Mouse (Mus musculus): ENCODE results near the gene Cd9. TPM values are rescaled to one million over a fixed set of nuclear protein-coding genes. Genes with fewer than 3 reads are reported as not detected.
A peak's percentile ranks its signal among the peaks of the same experiment; 100 is the strongest.

The Cd9 gene
- polyA plus RNA-seq, 1 experiment: 52.6 TPM

DNA sequence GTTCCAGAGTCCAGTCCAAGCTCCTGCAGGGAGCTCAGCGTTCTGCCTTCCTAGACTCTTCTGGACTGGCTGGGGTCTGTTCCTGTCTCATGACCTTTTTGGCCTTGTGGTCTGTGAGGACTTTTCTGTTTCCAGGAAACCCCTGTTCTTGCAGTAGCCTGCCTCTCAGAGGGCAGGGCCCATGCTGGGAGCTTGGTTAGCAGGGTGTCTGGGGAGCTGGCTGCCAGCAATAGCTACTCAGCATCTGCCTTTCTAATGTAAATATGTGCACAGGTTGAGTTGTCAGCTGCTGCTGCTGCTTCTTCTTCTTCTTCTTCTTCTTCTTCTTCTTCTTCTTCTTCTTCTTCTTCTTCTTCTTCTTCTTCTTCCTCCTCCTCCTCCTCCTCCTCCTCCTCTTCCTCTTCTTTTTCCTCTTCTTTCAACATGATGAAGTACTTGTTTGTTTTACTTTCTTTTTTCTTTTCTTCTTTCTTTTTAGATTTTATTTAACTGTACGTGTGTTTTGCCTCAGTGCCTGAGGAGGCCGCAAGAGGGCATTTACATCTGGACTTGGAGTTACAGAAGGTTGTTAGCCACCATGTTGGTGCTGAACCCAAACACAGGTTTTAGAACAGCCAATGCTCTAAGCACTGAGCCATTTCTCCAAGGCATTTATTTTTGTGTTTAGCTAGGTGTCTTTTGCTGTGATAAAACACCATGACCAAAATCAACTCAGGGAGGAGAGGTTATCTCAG, 10.2 kb upstream of the Cd9 start:
- no peaks in the 10 kb centered on the region for H3K27me3 ChIP-seq (replicated peaks)
- H3K36me3 ChIP-seq (replicated peaks; ENCODE audit: low read length): peaks cover 16% of the 10 kb centered on the region
- H3K9me3 ChIP-seq: no peaks in the 10 kb centered on the region
- peaks cover 80% of the 10 kb centered on the region for H3K4me1 ChIP-seq
- peak overlapping the region; percentile 64 for H3K4me3 ChIP-seq (replicated peaks)
- TF ChIP-seq GATA1 (IDR thresholded peaks at IDR 0.05; ENCODE audit: borderline replicate concordance, low read length): no peak
- no peak for TF ChIP-seq FLI1 (IDR thresholded peaks at IDR 0.05; ENCODE audit: low read length)

DNA sequence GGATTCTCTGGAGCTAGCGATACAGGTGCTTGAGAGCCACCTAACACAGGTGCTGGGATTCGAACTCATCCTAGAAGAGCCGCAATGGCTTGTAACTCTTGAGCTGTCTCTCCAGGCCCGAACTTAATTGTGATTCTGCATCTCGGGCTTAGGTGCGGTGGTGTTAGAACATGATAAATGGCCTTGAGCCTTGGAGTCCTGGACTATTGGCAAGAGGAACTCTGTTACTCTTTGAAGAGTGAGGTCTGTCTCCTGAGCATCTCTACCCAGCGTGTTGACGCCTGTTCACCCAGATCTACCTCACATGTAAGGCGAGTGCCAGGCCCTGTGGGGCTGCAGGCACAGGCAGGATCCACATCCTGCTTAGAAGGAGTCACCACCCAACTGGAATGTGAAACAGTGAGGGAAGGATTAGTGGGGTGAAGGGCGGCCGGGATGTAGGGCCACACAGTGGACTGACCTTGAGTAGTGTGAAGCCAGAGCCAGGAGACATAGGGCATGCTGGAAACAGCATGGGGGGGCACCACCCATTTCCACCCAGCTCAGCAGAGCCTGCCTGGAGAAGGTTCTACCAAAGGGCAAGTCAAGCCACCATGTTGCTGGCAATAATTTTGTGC, 8.7 kb upstream of the Cd9 start:
- peaks cover 81% of the 10 kb centered on the region for H3K4me1 ChIP-seq
- H3K27me3 ChIP-seq (replicated peaks): no peaks in the 10 kb centered on the region
- peaks cover 12% of the 10 kb centered on the region for H3K36me3 ChIP-seq (replicated peaks; ENCODE audit: low read length)
- H3K4me3 ChIP-seq (replicated peaks): no peak overlapping the region
- no peak for TF ChIP-seq GATA1 (IDR thresholded peaks at IDR 0.05; ENCODE audit: borderline replicate concordance, low read length)
- no peak for TF ChIP-seq FLI1 (IDR thresholded peaks at IDR 0.05; ENCODE audit: low read length)
- H3K9me3 ChIP-seq: no peaks in the 10 kb centered on the region

DNA sequence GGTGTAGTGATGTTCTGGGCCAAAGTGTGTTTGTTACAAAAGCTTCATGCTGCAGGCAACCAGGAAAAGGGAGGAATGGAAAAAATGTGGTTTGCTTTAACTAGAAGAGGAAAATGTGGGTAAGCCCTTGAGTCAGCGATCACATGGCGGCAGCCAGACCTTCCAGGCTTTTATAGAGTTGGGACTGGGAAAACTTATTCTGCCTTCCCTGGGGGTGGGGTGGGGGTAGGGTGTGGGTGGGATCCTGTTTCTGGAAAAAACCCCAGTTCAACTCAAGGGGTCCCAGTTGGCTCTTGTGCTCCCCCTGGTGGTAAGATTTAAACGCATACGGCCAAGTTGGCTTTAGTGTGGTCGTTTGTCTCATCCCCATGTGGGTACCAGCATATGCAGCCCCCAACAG, 3.5 kb upstream of the Cd9 start:
- Histone ChIP-seq H3K4me1 (peaks cover 81% of the 10 kb centered on the region), H3K36me3 (replicated peaks; ENCODE audit: low read length) (peaks cover 10% of the 10 kb centered on the region), H3K27me3 (replicated peaks) (no peaks in the 10 kb centered on the region), H3K4me3 (replicated peaks) (no peak overlapping the region), H3K9me3 (no peaks in the 10 kb centered on the region)
- no peak for TF ChIP-seq GATA1 (IDR thresholded peaks at IDR 0.05; ENCODE audit: borderline replicate concordance, low read length)
- TF ChIP-seq FLI1 (IDR thresholded peaks at IDR 0.05; ENCODE audit: low read length): no peak

DNA sequence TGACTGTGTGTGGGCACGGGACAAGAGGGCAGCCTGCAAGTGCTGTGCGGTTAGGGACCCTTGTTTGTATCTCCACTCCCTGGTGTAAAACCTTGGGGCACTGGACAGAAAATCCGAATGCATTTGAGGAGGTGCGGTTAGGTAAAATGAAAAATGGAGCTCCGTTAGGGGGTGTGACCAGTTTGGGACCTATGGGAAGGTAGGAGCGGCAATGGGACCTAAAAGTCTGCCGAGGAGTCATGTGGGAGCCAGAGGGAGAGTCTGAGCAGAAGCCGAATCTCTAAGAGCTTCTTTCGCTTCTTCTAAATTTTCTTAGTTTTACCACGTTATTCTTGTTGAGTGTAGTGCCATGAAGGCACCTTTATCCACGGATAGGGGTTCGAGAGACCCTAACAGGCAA, 1.8 kb upstream of the Cd9 start:
- H3K4me1 ChIP-seq: peaks cover 89% of the 10 kb centered on the region
- H3K4me3 ChIP-seq (replicated peaks): no peak overlapping the region
- no peaks in the 10 kb centered on the region for H3K9me3 ChIP-seq
- no peaks in the 10 kb centered on the region for H3K27me3 ChIP-seq (replicated peaks)
- TF ChIP-seq GATA1 (IDR thresholded peaks at IDR 0.05; ENCODE audit: borderline replicate concordance, low read length) (no peak), FLI1 (IDR thresholded peaks at IDR 0.05; ENCODE audit: low read length) (no peak)
- H3K36me3 ChIP-seq (replicated peaks; ENCODE audit: low read length): peaks cover 26% of the 10 kb centered on the region

DNA sequence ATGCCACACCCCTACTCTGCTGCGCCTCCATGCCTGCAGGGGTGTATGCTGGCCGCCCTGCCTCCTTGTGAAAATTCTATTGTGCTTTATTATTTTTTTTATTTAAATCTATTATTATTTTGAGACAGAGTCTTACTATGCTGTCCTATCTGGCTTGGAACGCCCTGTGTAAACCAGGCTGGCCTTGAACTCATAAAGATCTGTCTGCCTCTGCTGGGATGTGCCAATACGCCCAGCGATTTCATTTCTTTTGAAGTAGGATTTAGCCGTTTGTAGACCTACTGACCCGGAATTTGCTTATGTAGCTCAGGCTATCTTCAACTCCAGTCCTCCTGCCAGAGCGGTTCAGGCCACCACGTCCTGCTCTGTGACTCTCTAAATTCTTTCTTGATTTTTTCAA, 770 bp upstream of the Cd9 start:
- TF ChIP-seq FLI1 (IDR thresholded peaks at IDR 0.05; ENCODE audit: low read length) (no peak), GATA1 (IDR thresholded peaks at IDR 0.05; ENCODE audit: borderline replicate concordance, low read length) (no peak)
- Histone ChIP-seq H3K4me1 (peaks cover 88% of the 10 kb centered on the region), H3K36me3 (replicated peaks; ENCODE audit: low read length) (peaks cover 35% of the 10 kb centered on the region), H3K9me3 (no peaks in the 10 kb centered on the region), H3K27me3 (replicated peaks) (no peaks in the 10 kb centered on the region), H3K4me3 (replicated peaks) (peak overlapping the region; percentile 99)

DNA sequence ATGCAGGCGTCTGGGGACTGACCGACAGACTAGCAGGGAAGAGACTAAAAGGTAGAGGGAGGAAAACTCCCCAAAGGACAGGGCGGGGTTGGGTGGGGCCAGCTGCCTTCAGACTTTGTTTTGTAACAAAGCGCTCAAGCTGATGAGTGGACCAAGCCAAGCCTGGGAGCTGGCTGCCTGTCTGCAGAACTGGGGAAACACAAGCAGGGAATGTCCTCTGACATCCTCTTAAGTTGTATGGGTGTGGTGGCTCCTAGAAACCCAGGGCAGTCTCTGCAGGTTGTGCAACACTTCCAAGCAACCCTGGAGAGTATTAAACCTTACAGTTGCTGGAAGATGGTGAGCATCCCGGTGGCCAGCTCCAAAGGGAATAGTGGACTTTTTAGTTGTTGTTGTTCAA, 1.4 kb downstream of the Cd9 start:
- TF ChIP-seq GATA1 (IDR thresholded peaks at IDR 0.05; ENCODE audit: borderline replicate concordance, low read length) (no peak), FLI1 (IDR thresholded peaks at IDR 0.05; ENCODE audit: low read length) (no peak)
- no peaks in the 10 kb centered on the region for H3K9me3 ChIP-seq
- no peaks in the 10 kb centered on the region for H3K27me3 ChIP-seq (replicated peaks)
- peaks cover 51% of the 10 kb centered on the region for H3K36me3 ChIP-seq (replicated peaks; ENCODE audit: low read length)
- H3K4me3 ChIP-seq (replicated peaks): peak overlapping the region; percentile 99
- H3K4me1 ChIP-seq: peaks cover 87% of the 10 kb centered on the region

DNA sequence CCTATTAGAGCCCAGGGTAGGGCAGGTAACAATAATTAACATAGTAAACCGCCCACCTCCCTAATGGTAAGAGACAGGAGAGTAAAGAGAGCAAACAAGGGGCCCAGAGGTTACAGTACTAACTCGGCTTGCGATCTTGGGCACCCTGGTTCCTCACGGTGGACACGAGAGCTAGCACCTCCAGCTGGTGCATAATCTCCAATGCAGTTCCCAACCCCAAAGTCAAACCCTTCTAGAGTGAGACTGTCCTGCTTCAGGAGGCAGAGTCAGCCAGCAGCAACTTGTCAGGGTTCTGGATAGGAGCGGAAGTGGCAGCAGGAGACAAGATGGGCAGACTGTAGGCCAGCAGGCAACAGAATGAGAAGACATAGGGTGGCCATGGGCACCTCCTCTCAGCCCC, 1.9 kb downstream of the Cd9 start:
- TF ChIP-seq FLI1 (IDR thresholded peaks at IDR 0.05; ENCODE audit: low read length) (no peak), GATA1 (IDR thresholded peaks at IDR 0.05; ENCODE audit: borderline replicate concordance, low read length) (no peak)
- Histone ChIP-seq H3K36me3 (replicated peaks; ENCODE audit: low read length) (peaks cover 52% of the 10 kb centered on the region), H3K9me3 (no peaks in the 10 kb centered on the region), H3K4me1 (peaks cover 87% of the 10 kb centered on the region), H3K27me3 (replicated peaks) (no peaks in the 10 kb centered on the region), H3K4me3 (replicated peaks) (peak overlapping the region; percentile 99)

DNA sequence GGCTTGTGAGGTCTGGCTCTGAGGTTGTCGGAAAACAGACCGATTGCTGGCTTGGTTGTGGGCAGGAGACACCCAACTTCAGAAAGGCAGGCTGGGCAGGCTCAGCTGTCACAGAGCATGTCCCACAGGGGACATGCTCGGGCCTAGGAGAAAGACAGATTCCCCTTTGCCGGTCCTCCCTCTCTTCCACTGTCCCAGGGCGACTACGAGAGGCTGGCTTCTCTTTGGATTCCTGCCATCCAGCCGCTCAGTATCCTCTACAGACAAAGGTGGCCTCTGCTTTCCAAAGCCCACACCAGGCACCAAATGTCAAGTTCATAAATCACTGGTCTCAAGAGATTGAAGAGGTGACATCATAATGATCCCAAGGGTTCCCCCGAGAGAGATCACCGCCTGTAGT, 2.6 kb downstream of the Cd9 start:
- H3K27me3 ChIP-seq (replicated peaks): no peaks in the 10 kb centered on the region
- peak overlapping the region; percentile 99 for H3K4me3 ChIP-seq (replicated peaks)
- no peak for TF ChIP-seq FLI1 (IDR thresholded peaks at IDR 0.05; ENCODE audit: low read length)
- no peak for TF ChIP-seq GATA1 (IDR thresholded peaks at IDR 0.05; ENCODE audit: borderline replicate concordance, low read length)
- H3K4me1 ChIP-seq: peaks cover 87% of the 10 kb centered on the region
- H3K9me3 ChIP-seq: no peaks in the 10 kb centered on the region
- H3K36me3 ChIP-seq (replicated peaks; ENCODE audit: low read length): peaks cover 59% of the 10 kb centered on the region

DNA sequence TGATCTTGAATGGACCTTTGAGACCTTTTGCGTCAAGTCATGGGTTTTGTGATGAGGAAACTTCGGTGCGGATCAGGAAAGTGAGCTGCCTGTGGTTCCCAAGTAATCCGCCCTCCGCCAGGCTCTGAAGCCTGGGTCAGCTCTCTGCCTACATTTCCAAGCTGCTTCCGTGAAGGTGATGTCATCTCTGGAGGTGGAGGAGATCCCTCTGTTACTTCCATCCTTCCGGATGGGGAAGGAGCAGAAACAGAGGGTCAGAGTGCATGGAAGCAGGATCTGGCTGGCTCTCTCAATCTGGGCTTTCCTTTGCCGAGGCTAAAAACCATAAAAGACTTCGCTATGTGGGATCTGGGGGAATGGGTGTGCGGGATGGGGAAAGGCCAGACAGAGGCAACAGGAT, 3.2 kb downstream of the Cd9 start:
- Histone ChIP-seq H3K27me3 (replicated peaks) (no peaks in the 10 kb centered on the region), H3K4me1 (peaks cover 87% of the 10 kb centered on the region)

DNA sequence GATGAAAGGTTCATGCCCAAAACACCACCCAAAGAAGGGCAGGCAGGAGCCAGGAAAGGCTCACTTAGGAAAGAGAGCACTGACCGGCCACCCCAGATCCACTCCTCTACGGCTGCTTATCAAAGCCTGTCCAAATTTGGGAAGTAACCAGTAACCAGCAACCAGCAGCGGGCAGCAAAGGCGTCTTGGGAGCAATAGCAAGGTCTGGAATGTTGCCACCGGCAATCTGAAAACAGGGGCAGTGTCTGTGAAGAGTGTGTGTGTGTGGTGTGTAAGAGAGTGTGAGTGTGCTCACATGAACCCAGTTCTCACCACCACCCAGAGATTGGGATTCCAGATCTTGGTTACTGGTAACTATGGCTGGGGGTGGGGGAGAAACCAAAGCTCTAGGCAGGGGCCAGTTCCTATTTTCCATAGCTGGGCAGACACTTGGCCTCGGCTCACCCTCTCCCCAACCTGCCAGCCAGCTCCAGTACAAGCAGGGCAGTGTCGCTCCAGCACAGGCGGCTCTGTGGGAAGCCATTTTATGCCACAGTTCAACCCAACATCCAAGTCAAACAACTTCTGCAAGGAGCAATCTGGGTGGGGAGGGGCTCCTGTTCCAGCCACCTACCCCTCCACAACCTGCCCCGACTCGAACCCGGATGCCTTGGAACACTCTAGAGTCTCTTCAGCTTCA, 4.6 kb downstream of the Cd9 start:
- no peak for TF ChIP-seq GATA1 (IDR thresholded peaks at IDR 0.05; ENCODE audit: borderline replicate concordance, low read length)
- TF ChIP-seq FLI1 (IDR thresholded peaks at IDR 0.05; ENCODE audit: low read length): no peak
- peaks cover 87% of the 10 kb centered on the region for H3K4me1 ChIP-seq

More for the DNA sequence above, 3.2 kb downstream of the Cd9 start:
- H3K36me3 ChIP-seq (replicated peaks; ENCODE audit: low read length): peaks cover 65% of the 10 kb centered on the region
- peak overlapping the region; percentile 99 for H3K4me3 ChIP-seq (replicated peaks)
- no peak for TF ChIP-seq FLI1 (IDR thresholded peaks at IDR 0.05; ENCODE audit: low read length)
- TF ChIP-seq GATA1 (IDR thresholded peaks at IDR 0.05; ENCODE audit: borderline replicate concordance, low read length): no peak
- H3K9me3 ChIP-seq: no peaks in the 10 kb centered on the region

More for the DNA sequence above, 4.6 kb downstream of the Cd9 start:
- Histone ChIP-seq H3K4me3 (replicated peaks) (peak overlapping the region; percentile 90), H3K36me3 (replicated peaks; ENCODE audit: low read length) (peaks cover 77% of the 10 kb centered on the region), H3K27me3 (replicated peaks) (no peaks in the 10 kb centered on the region), H3K9me3 (no peaks in the 10 kb centered on the region)
